Mouse (Mus musculus): ENCODE results near the gene Olfr1458. TPM values are rescaled to one million over a fixed set of nuclear protein-coding genes. Genes with fewer than 3 reads are reported as not detected.

The Olfr1458 gene
- not detected in 2 replicates for polyA plus RNA-seq (2015; fragmentation: Nextera tagmentation; extraction: Ambion mirVana)

GRCm38 (mm10) chr19:13106675-13107074, at the start of gene Olfr1458:
Gene Olfr1458 (minus strand): TSS chr19:13106775.

GRCm38 (mm10) chr19:13149449-13149848, 42.9 kb upstream of the Olfr1458 start, which contains the start of gene Olfr1459:
Gene Olfr1459 (minus strand): TSS chr19:13149549.

GRCm38 (mm10) chr19:13097791-13098190, 8.8 kb downstream of the Olfr1458 start, which contains the start of gene Olfr1457:
Gene Olfr1457 (minus strand): TSS chr19:13097891.

GRCm38 (mm10) chr19:13060310-13060709, 46.3 kb downstream of the Olfr1458 start, which contains the start of gene Olfr1454:
Gene Olfr1454 (plus strand): TSS chr19:13060610.

Other genes starting within 250 kb of the Olfr1458 start
- not detected in 2 replicates for gene Olfr1444, start 249.5 kb downstream of the Olfr1458 start, polyA plus RNA-seq (2015; fragmentation: Nextera tagmentation; extraction: Ambion mirVana)
- gene Olfr1445, start 222.9 kb downstream of the Olfr1458 start, polyA plus RNA-seq (2015; fragmentation: Nextera tagmentation; extraction: Ambion mirVana) = not detected in 2 replicates
- gene Olfr1446, start 213.3 kb downstream of the Olfr1458 start, polyA plus RNA-seq (2015; fragmentation: Nextera tagmentation; extraction: Ambion mirVana) = not detected in 2 replicates
- not detected in 2 replicates for gene Olfr1447, start 203.0 kb downstream of the Olfr1458 start, polyA plus RNA-seq (2015; fragmentation: Nextera tagmentation; extraction: Ambion mirVana)
- not detected in 2 replicates for gene Olfr1448, start 182.4 kb downstream of the Olfr1458 start, polyA plus RNA-seq (2015; fragmentation: Nextera tagmentation; extraction: Ambion mirVana)
- gene Olfr1449, start 175.9 kb downstream of the Olfr1458 start, polyA plus RNA-seq (2015; fragmentation: Nextera tagmentation; extraction: Ambion mirVana) = not detected in 2 replicates
- gene Olfr1450, start 156.5 kb downstream of the Olfr1458 start, polyA plus RNA-seq (2015; fragmentation: Nextera tagmentation; extraction: Ambion mirVana) = not detected in 2 replicates
- gene Olfr1451, start 111.8 kb downstream of the Olfr1458 start, polyA plus RNA-seq (2015; fragmentation: Nextera tagmentation; extraction: Ambion mirVana) = not detected in 2 replicates
- gene Olfr1453, start 78.4 kb downstream of the Olfr1458 start, polyA plus RNA-seq (2015; fragmentation: Nextera tagmentation; extraction: Ambion mirVana) = not detected in 2 replicates
- gene Olfr1454, start 46.2 kb downstream of the Olfr1458 start, polyA plus RNA-seq (2015; fragmentation: Nextera tagmentation; extraction: Ambion mirVana) = not detected in 2 replicates
- gene Olfr1457, start 8.9 kb downstream of the Olfr1458 start, polyA plus RNA-seq (2015; fragmentation: Nextera tagmentation; extraction: Ambion mirVana) = not detected in 2 replicates
- 0.01 TPM in 1 of 2 replicates, not detected in the other for gene Olfr1459, start 42.8 kb upstream of the Olfr1458 start, polyA plus RNA-seq (2015; fragmentation: Nextera tagmentation; extraction: Ambion mirVana)
- gene Olfr1461, start 56.2 kb upstream of the Olfr1458 start, polyA plus RNA-seq (2015; fragmentation: Nextera tagmentation; extraction: Ambion mirVana) = not detected in 2 replicates
- not detected in 2 replicates for gene Olfr1462, start 79.0 kb upstream of the Olfr1458 start, polyA plus RNA-seq (2015; fragmentation: Nextera tagmentation; extraction: Ambion mirVana)
- not detected in 2 replicates for gene Olfr1463, start 124.6 kb upstream of the Olfr1458 start, polyA plus RNA-seq (2015; fragmentation: Nextera tagmentation; extraction: Ambion mirVana)
- gene Olfr1465, start 208.8 kb upstream of the Olfr1458 start, polyA plus RNA-seq (2015; fragmentation: Nextera tagmentation; extraction: Ambion mirVana) = not detected in 2 replicates
- gene Olfr1466, start 232.1 kb upstream of the Olfr1458 start, polyA plus RNA-seq (2015; fragmentation: Nextera tagmentation; extraction: Ambion mirVana) = not detected in 2 replicates

Data from spleen, postnatal 0 days (tissue).